Mouse (Mus musculus) adrenal gland, adult 18-20 months (tissue): Measurements from ENCODE around the gene Anapc13. TPM values are rescaled to one million over a fixed set of nuclear protein-coding genes. Genes with fewer than 3 reads are reported as not detected.
A peak's percentile ranks its signal among the peaks of the same experiment; 100 is the strongest.

ENCODE experiments used
- DNase-seq, 2 experiments: peaks; one replicate each; pipeline ENCODE4 v3.0.0; 2021 to 2022; ENCODE audit warnings: low spot score in 2 of 2
- long read RNA-seq, 2 experiments: library from polyadenylated mRNA; stranded (forward); transcript quantifications; one replicate each; pipeline ENCODE4 v2.0.0; 2021
- total RNA-seq, 2 experiments: library from RNA; stranded (reverse); gene quantifications; 1 replicate in 1 of 2; 2 replicates in 1 of 2; pipeline ENCODE4 v1.2.3; 2021

The Anapc13 gene
- total RNA-seq = 100 to 1,000 TPM; 367 to 377 TPM
- long read RNA-seq, experiment 1, transcript Anapc13-204 (3 exons, 589 nt) = major isoform, 29 of 30 reads
- long read RNA-seq, experiment 1, partial matches to known transcripts = 1 of 30 reads
- long read RNA-seq, experiment 1, other reads (novel, unspliced or antisense) = 0 of 30 reads
- long read RNA-seq, experiment 2, transcript Anapc13-204 (3 exons, 589 nt) = major isoform, 151 of 165 reads
- long read RNA-seq, experiment 2, partial matches to known transcripts = 4 of 165 reads
- long read RNA-seq, experiment 2, other reads (novel, unspliced or antisense) = 2 of 165 reads

- DNase-seq = peak; percentile 99
Observed at GRCm38 (mm10) chr9:102625983-102626838, at the start of gene Anapc13, which contains the start of gene Cep63. Gene Anapc13 (plus strand): TSS chr9:102626296. Gene Cep63 (minus strand): TSS chr9:102626534.

- no peak for DNase-seq
Observed at GRCm38 (mm10) chr9:102577480-102577879, 48.6 kb upstream of the Anapc13 start.

- DNase-seq = no peak
Observed at GRCm38 (mm10) chr9:102581921-102582469, 44.1 kb upstream of the Anapc13 start.

DNA sequence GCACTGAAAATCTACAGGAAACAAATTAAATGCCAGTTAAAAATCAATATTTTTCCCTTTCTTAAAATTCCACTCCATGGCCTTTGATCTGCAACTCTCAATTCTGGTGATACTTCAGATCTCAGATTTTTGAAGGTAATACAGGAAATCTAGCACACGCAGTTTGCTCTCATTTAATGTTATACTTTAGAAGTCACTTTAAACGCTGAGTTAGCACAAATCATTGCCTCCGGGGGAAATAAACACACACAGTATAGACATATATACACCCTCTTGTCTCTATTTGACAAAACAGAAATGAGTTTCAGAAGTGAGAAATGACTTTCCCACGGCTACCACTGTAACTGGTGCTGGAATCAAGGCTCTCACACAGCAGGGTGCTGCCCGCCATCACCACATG lies 38.7 kb upstream of the Anapc13 start:
- no peak for DNase-seq

GRCm38 (mm10) chr9:102594667-102595393 lies 31.3 kb upstream of the Anapc13 start:
- no peak for DNase-seq

GRCm38 (mm10) chr9:102595662-102596436 lies 30.2 kb upstream of the Anapc13 start:
- no peak for DNase-seq

GRCm38 (mm10) chr9:102601187-102601586 lies 24.9 kb upstream of the Anapc13 start:
- DNase-seq = no peak

- no peak for DNase-seq
Observed at GRCm38 (mm10) chr9:102601666-102602065, 24.4 kb upstream of the Anapc13 start.

DNA sequence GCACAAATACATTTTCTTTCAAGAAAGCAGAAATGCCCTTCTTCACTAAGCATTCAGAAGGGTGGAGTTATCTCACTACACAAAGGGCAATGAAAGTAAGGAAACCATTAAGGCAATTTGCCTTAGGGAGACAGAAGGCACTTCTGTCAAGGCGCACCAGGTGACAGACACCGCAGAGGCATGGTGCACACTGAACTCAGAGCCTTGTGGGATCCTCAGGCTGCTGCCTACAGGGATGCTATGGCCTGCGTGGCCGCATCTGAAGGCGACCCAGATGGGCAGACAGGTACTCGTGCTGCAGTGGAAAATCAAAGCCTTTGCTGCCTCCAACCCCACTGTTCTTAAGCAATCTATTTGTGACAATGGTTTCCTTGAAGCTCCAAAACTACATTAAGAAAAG lies 20.9 kb upstream of the Anapc13 start:
- DNase-seq = no peak

GRCm38 (mm10) chr9:102607471-102607870 lies 18.6 kb upstream of the Anapc13 start:
- no peak for DNase-seq

DNA sequence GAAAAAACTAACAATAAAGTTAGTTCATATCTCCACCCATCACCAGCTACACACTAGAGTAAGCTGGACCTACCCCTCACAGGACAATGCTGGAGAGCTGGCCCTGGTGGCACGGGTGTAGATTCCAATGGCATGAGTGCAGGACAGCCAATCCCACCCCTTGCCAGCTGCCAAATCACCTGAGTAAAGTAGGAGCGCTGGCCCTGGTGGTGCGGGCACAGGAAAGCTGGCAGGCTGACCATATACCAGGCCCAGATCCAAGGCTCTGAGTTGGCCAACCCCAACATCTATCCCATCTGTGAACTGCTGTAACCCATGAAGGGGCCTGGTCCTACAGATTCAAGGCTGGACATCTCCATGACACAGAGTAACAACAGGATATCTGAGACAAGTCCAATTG lies 16.9 kb upstream of the Anapc13 start:
- no peak for DNase-seq

DNA sequence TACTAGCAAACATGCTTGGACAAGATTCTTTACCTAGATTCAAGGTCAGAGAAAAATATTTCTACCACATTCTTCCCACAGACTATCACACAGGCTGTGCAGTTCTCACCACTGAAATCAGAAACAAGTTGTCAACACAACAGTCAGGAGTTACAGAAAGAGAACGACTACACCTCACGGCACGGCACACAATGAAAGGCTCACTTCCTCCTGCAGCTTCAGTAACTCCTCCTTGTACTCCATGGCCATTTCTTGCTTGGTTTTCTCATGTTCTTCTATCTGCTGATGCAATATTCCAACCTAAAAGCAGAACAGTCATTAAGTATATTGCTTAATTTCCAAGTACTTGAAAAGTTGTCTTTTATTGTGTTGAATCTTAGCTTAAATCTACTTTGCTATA lies 11.0 kb upstream of the Anapc13 start:
- no peak for DNase-seq

GRCm38 (mm10) chr9:102616267-102616666 lies 9.8 kb upstream of the Anapc13 start:
- DNase-seq = no peak

DNA sequence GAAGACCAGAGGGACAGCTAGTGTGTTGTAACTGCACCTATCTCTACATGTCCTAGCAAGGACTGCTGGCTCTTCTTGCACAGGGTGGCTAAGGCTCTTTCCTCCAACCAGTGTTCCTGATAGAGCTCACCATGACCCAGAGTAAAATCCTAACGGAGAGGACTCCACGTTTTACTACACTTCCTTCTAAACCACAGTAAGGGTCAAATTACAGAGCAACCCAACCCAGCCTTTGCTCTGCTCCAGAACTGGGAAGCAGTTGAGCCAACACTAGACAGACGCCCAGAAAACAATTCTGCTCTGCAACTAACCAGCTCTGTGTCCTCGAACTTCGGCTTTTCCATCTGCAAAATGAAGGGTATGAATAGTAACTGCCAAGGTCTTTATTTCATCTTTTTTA lies 4.7 kb upstream of the Anapc13 start:
- no peak for DNase-seq

- peak in 1 of 2 experiments; percentile 33 for DNase-seq
Observed at GRCm38 (mm10) chr9:102622192-102622857, 3.8 kb upstream of the Anapc13 start.

- no peak for DNase-seq
Observed at GRCm38 (mm10) chr9:102622876-102623275, 3.2 kb upstream of the Anapc13 start.

DNA sequence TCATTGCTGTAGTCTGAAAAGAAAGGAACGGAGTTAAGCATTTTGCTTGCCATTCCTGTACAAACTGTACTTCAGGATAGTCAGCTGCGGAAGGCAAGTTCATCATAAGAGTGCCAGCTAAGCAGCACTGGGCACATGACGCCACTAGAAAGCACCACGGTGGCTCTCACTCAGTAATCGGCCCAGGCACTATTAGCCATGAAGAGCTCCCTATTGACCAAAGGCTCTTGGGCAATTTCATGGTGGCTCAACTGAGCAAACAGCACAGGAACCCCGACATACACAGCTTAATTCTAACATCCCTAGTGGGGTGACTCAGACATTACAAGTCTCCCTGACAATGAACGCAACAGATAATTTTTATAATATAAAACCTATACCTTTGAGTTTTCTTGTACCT lies 2.5 kb upstream of the Anapc13 start:
- DNase-seq = no peak

GRCm38 (mm10) chr9:102625401-102625982 lies 604 bp upstream of the Anapc13 start:
- no peak for DNase-seq

- DNase-seq = no peak
Observed at GRCm38 (mm10) chr9:102626839-102627225, 736 bp downstream of the Anapc13 start.

- DNase-seq = no peak
Observed at GRCm38 (mm10) chr9:102627442-102627841, 1.3 kb downstream of the Anapc13 start.
